Mouse (Mus musculus) liver, postnatal 0 days (tissue): ENCODE data around the gene E4f1. TPM values are rescaled to one million over a fixed set of nuclear protein-coding genes. Genes with fewer than 3 reads are reported as not detected.

Experiments used
- ATAC-seq: fragments of 200-750 bp; cut with Nextera tagmentation; 2 replicates; pipeline ENCODE4 v1.8.0; 2017; ENCODE audit warnings: mild to moderate bottlenecking, moderate library complexity
- DNase-seq: peaks from one replicate; pipeline ENCODE4 v3.0.0-alpha.2; 2016
- H3K27ac ChIP-seq: fragments of 300-500 bp; sonication (generic); 2 replicates; pipeline ENCODE4 v1.5.1; 2014; ENCODE audit warnings: antibody characterized with exemption, moderate library complexity, mild to moderate bottlenecking, low read depth
- H3K27me3 ChIP-seq: fragments of 300-500 bp; sonication (generic); 2 replicates; pipeline ENCODE4 v1.6.1; 2014; ENCODE audit warnings: low read length, control low read depth, mixed read lengths; ENCODE audit not compliant: insufficient read depth
- H3K36me3 ChIP-seq: fragments of 300-500 bp; sonication (generic); replicated peaks from 2 replicates; pipeline ENCODE4 v1.6.1; 2014; ENCODE audit warnings: mild to moderate bottlenecking, control low read depth, low read length, moderate library complexity, mixed read lengths; ENCODE audit not compliant: insufficient read depth
- H3K4me1 ChIP-seq: fragments of 300-500 bp; sonication (generic); 2 replicates; pipeline ENCODE4 v1.6.1; 2014; ENCODE audit warnings: antibody characterized with exemption, mild to moderate bottlenecking, control low read depth; ENCODE audit not compliant: insufficient read depth
- H3K4me2 ChIP-seq: fragments of 300-500 bp; sonication (generic); 2 replicates; pipeline ENCODE4 v1.6.1; 2014; ENCODE audit warnings: low read depth, mild to moderate bottlenecking, low read length, moderate library complexity, mixed read lengths
- H3K4me3 ChIP-seq: fragments of 300-500 bp; sonication (generic); 2 replicates; pipeline ENCODE4 v1.5.1; 2014; ENCODE audit warnings: low read depth, low read length
- H3K9ac ChIP-seq: fragments of 300-500 bp; sonication (generic); replicated peaks from 2 replicates; pipeline ENCODE4 v1.6.1; 2014; ENCODE audit warnings: mild to moderate bottlenecking, moderate library complexity
- H3K9me3 ChIP-seq: fragments of 300-500 bp; sonication (generic); 2 replicates; pipeline ENCODE4 v1.6.1; 2016; ENCODE audit warnings: mild to moderate bottlenecking, control low read depth, low read length, mixed read lengths
- CTCF ChIP-seq: sonication (generic); IDR thresholded peaks from 2 replicates; pipeline ENCODE4 v1.5.1; 2016; ENCODE audit warnings: antibody characterized with exemption, low read depth
- EP300 ChIP-seq: IDR thresholded peaks from 2 replicates; pipeline ENCODE4 v1.6.1; 2016; ENCODE audit warnings: antibody characterized with exemption, low read depth, mild to moderate bottlenecking
- WGBS: fragments of 180-500 bp; shearing (Covaris S2); extraction: QIAGEN DNeasy Blood & Tissue Kit; methylation state at CpG from one replicate; pipeline ENCODE4 v1.1.7; 2014; ENCODE audit not compliant: insufficient replicate concordance; 5-methylcytosine and 5-hydroxymethylcytosine counted together
- polyA plus RNA-seq: library from polyadenylated mRNA; unstranded; fragments of >200 nt; fragmentation: Nextera tagmentation; extraction: Ambion mirVana; gene quantifications from 2 replicates; pipeline ENCODE4 v1.2.1, GENCODE M21; 2015

E4f1 gene
- polyA plus RNA-seq, 1 experiment from 2014 or later, result 6.4 TPM

- ATAC-seq (no peak), DNase-seq (no peak)
- H3K4me3 ChIP-seq, result peak overlapping the region; percentile 88
- peak overlapping the region; percentile 99 for H3K27ac ChIP-seq
- peak overlapping the region; percentile 97 for H3K9ac ChIP-seq
- peak overlapping the region; percentile 83 for H3K4me2 ChIP-seq
- no peaks in the 10 kb centered on the region for H3K9me3 ChIP-seq
- TF ChIP-seq EP300 (no peak; the same call in 1 of the 2 replicates), CTCF (no peak)
- 3% methylated on average over 14 of the region's 14 CpGs for WGBS
- no peaks in the 10 kb centered on the region for H3K27me3 ChIP-seq
- H3K4me1 ChIP-seq, result peaks cover 16% of the 10 kb centered on the region
- peaks cover 14% of the 10 kb centered on the region for H3K36me3 ChIP-seq
These were observed 15.8 kb downstream of the E4f1 start for GRCm38 (mm10) chr17:24454218-24454755.

DNA sequence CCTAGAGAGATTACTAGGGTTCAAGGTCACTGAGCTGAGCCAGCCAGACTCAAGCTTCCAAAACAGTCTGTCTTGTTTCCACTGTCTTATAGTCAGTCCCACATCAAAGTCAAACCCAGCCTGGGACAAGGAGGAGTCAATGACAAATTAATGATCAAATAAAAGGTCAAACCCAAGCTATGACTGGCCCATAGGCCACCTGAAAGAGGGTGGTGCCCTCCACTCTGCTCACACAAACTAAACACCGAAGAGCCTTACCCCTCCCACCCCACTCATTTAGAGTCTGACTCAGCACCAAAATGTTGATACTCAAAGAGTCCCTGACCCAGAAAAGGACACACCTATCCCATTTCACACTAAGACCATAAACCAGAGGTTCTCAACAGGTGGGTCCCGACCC is 16.7 kb downstream of the E4f1 start:
- H3K4me3 ChIP-seq, result no peak overlapping the region
- H3K9ac ChIP-seq, result no peak overlapping the region
- ATAC-seq (no peak), DNase-seq (no peak)
- H3K4me2 ChIP-seq, result peak overlapping the region; percentile 83
- 53% methylated on average over 2 of the region's 2 CpGs for WGBS
- H3K9me3 ChIP-seq, result no peaks in the 10 kb centered on the region
- H3K36me3 ChIP-seq, result peaks cover 22% of the 10 kb centered on the region
- H3K4me1 ChIP-seq, result peaks cover 16% of the 10 kb centered on the region
- H3K27ac ChIP-seq, result peak overlapping the region; percentile 99; the same call in 1 of the 2 replicates
- TF ChIP-seq CTCF (no peak), EP300 (no peak)
- H3K27me3 ChIP-seq, result no peaks in the 10 kb centered on the region

- no peaks in the 10 kb centered on the region for H3K27me3 ChIP-seq
- H3K27ac ChIP-seq, result no peak overlapping the region
- peaks cover 38% of the 10 kb centered on the region for H3K36me3 ChIP-seq
- peaks cover 16% of the 10 kb centered on the region for H3K4me1 ChIP-seq
- 92% methylated on average over 6 of the region's 6 CpGs for WGBS
- no peak for TF ChIP-seq EP300
- no peak for TF ChIP-seq CTCF
- H3K4me3 ChIP-seq, result no peak overlapping the region
- no peak overlapping the region for H3K9ac ChIP-seq
- DNase-seq (no peak), ATAC-seq (no peak)
- no peak overlapping the region for H3K4me2 ChIP-seq
- no peaks in the 10 kb centered on the region for H3K9me3 ChIP-seq
These were observed 18.9 kb downstream of the E4f1 start for GRCm38 (mm10) chr17:24451220-24451619.

DNA sequence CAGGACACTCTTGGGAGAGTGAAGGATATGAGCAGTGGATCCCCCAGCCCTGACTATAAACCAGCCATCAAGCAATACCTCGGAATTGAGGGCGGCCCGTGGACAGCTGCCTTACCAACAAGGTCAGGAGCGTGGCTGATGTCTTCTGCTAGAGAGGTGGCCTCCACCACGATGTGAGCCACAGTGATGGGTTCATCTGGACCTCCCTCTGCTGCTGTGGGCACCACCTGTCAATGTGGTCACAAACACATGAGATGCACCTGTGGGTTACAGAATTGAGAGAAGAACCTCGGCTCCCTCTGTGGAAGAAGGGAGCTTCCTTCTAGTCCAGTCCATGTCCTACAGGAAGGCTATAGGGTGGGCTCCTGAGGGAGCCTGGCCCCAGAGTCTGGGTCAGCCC is 20.6 kb downstream of the E4f1 start:
- Histone ChIP-seq H3K9me3 (no peaks in the 10 kb centered on the region), H3K27ac (no peak overlapping the region), H3K4me2 (no peak overlapping the region), H3K36me3 (peaks cover 54% of the 10 kb centered on the region), H3K4me3 (no peak overlapping the region), H3K4me1 (peaks cover 13% of the 10 kb centered on the region), H3K27me3 (no peaks in the 10 kb centered on the region), H3K9ac (no peak overlapping the region)
- whole genome bisulfite sequencing, result 84% methylated on average over 6 of the region's 6 CpGs
- DNase-seq (no peak), ATAC-seq (no peak)
- no peak for TF ChIP-seq CTCF
- TF ChIP-seq EP300, result no peak

- no peaks in the 10 kb centered on the region for H3K27me3 ChIP-seq
- TF ChIP-seq CTCF (no peak), EP300 (no peak)
- no peak overlapping the region for H3K9ac ChIP-seq
- H3K4me2 ChIP-seq, result no peak overlapping the region
- H3K9me3 ChIP-seq, result no peaks in the 10 kb centered on the region
- no peaks in the 10 kb centered on the region for H3K4me1 ChIP-seq
- peaks cover 65% of the 10 kb centered on the region for H3K36me3 ChIP-seq
- no peak for DNase-seq
- no peak overlapping the region for H3K27ac ChIP-seq
- no peak overlapping the region for H3K4me3 ChIP-seq
- 77% methylated on average over 8 of the region's 8 CpGs for WGBS
- ATAC-seq, result no peak
These were observed 23.5 kb downstream of the E4f1 start for GRCm38 (mm10) chr17:24446590-24446989.

DNA sequence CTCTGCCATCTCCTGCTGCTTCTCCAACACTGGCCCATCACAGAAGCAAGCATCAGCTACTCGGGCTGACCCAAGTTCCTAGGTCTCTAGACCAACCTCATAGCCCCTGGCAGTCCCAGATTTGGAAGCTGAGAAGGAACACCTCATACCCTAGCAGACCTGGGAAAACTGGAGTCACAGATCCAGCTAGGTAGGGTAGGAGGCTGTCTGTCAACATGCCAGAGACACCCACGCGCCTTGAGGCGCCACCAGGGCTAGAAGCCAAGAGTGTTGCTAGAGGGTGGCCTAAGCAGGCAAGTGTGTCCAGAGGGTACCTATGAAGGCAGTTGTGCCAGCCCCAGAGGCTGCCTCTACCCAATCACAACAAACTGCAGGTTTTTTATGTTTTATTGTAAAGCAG is 26.7 kb downstream of the E4f1 start:
- no peak for DNase-seq
- WGBS, result 90% methylated on average over 4 of the region's 4 CpGs
- Histone ChIP-seq H3K27me3 (no peaks in the 10 kb centered on the region), H3K4me1 (no peaks in the 10 kb centered on the region), H3K4me2 (no peak overlapping the region), H3K27ac (no peak overlapping the region), H3K36me3 (peaks cover 54% of the 10 kb centered on the region), H3K4me3 (no peak overlapping the region), H3K9me3 (no peaks in the 10 kb centered on the region), H3K9ac (no peak overlapping the region)
- ATAC-seq, result no peak
- TF ChIP-seq EP300, result no peak
- no peak for TF ChIP-seq CTCF
